Mouse (Mus musculus): ENCODE measurements at regions not wholly inside any gene's neighbourhood (a gene's known extent, or its start where the extent isn't known, plus 50 kb on each side); places are given as distances from the start of the nearest gene placed in this dataset.
"Not testable (repeated sequence)": the region's sequence is repeated elsewhere in the genome, so short reads cannot be mapped to it uniquely, and the experiment has no call there.

DNA sequence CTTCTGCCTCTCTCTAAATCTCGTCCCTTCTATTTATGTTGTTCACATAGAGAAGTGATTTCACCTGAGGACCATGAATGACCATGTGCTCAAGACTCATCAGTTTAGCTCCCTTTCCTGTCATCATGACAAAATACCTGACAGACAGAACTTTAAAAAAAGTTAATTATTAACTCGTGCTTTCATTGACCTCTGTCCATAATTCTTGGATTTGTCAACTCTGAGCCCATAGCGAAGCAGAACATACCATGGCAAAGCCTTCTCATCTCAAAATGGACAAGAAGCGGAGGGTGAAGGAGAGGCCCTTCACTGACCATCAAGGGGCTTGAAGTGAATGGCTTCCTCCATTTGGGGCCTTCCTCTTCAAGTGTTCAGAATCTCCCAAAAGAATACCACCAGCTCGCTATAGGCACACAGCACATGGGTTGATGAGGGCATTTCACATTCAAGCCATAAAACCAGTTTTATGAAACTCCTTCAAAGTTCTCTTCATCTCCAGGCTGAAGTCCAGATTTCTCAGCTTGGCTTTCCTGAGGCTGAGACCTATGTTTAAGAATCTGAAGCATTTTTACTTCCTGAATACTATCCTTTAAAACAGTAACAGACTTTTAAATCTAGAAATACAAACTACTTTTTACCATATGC is 144.0 kb upstream of the P2ry1 start:
- Histone ChIP-seq H3K9me3 (replicated peaks; ENCODE audit: control insufficient read depth, low read length) (no peaks in the 10 kb centered on the region), H3K27me3 (ENCODE audit: control insufficient read depth, insufficient read depth, low read length) (no peaks in the 10 kb centered on the region), H3K36me3 (ENCODE audit: control insufficient read depth, insufficient read depth) (no peaks in the 10 kb centered on the region), H3K4me1 (ENCODE audit: control insufficient read depth, insufficient read depth, low read length) (no peaks in the 10 kb centered on the region), H3K9ac (ENCODE audit: low read length) (no peak overlapping the region), H3K4me3 (ENCODE audit: low read length) (no peak overlapping the region), H3K4me2 (ENCODE audit: low read depth, low read length) (no peak overlapping the region), H3K27ac (ENCODE audit: low read length) (no peak overlapping the region)
- ATAC-seq (replicated peaks; ENCODE audit: extremely low read depth, insufficient read depth, low FRiP score) = no peak
- 81% methylated on average over 5 of the region's 5 CpGs for WGBS

DNA sequence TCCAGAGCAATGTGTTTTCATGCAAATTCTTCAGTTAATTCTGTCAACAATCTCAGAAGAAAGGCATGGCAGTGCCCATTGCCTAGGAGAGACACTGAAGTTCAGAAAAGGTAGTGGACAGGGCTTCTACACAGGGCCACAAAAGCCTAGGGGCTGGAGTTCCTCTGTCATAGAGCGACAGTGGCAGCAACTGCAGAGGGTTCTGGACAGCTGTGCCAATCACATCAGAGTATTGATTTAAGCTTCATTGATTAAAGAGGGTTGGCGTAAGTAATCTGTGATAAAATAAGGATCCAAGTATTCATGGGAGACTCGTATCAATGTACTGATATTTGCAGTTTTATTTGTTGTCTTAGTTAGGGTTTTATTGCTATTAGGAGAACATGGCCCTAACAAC is 143.5 kb upstream of the P2ry1 start:
- no peaks in the 10 kb centered on the region for H3K9me3 ChIP-seq (replicated peaks; ENCODE audit: control insufficient read depth, low read length)
- no peak overlapping the region for H3K27ac ChIP-seq (ENCODE audit: low read length)
- no peaks in the 10 kb centered on the region for H3K36me3 ChIP-seq (ENCODE audit: control insufficient read depth, insufficient read depth)
- 91% methylated on average over 3 of the region's 3 CpGs for WGBS
- H3K4me2 ChIP-seq (ENCODE audit: low read depth, low read length) = no peak overlapping the region
- no peaks in the 10 kb centered on the region for H3K27me3 ChIP-seq (ENCODE audit: control insufficient read depth, insufficient read depth, low read length)
- no peak overlapping the region for H3K9ac ChIP-seq (ENCODE audit: low read length)
- no peak overlapping the region for H3K4me3 ChIP-seq (ENCODE audit: low read length)
- H3K4me1 ChIP-seq (ENCODE audit: control insufficient read depth, insufficient read depth, low read length) = no peaks in the 10 kb centered on the region
- no peak for ATAC-seq (replicated peaks; ENCODE audit: extremely low read depth, insufficient read depth, low FRiP score)

- not testable (repeated sequence) for H3K27me3 ChIP-seq (ENCODE audit: control insufficient read depth, insufficient read depth, low read length); H3K4me1 ChIP-seq (ENCODE audit: control insufficient read depth, insufficient read depth, low read length); H3K9ac ChIP-seq (ENCODE audit: low read length); H3K4me3 ChIP-seq (ENCODE audit: low read length); H3K36me3 ChIP-seq (ENCODE audit: control insufficient read depth, insufficient read depth); H3K9me3 ChIP-seq (replicated peaks; ENCODE audit: control insufficient read depth, low read length); ATAC-seq (replicated peaks; ENCODE audit: extremely low read depth, insufficient read depth, low FRiP score); H3K4me2 ChIP-seq (ENCODE audit: low read depth, low read length); H3K27ac ChIP-seq (ENCODE audit: low read length)
- 87% methylated on average over 11 of the region's 11 CpGs for WGBS
Observed at GRCm38 (mm10) chr3:60876858-60877257, 125.7 kb upstream of the P2ry1 start.

DNA sequence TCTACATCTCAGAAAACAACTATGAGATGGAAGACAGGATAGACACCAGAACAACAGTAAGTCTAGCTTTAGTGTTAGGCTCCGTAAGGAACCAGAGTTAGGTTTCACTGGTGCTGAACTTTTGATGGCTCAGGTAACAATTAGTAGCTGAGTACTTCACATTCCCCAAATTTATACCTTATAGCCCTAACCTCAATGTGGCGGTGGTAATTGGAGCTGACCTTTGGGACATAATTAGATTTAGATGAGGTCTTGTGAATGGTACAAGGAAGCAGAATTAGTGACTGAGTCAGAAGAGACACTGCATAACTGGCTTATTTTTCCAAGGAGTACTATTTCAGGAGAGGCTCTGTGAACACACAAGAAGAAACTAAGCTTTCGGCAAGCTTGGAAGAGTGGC is 123.7 kb upstream of the P2ry1 start:
- H3K27me3 ChIP-seq (ENCODE audit: control insufficient read depth, insufficient read depth, low read length) = no peaks in the 10 kb centered on the region
- H3K9ac ChIP-seq (ENCODE audit: low read length) = no peak overlapping the region

GRCm38 (mm10) chr3:60884027-60884426 is 118.6 kb upstream of the P2ry1 start:
- no peaks in the 10 kb centered on the region for H3K27me3 ChIP-seq (ENCODE audit: control insufficient read depth, insufficient read depth, low read length)
- no peaks in the 10 kb centered on the region for H3K36me3 ChIP-seq (ENCODE audit: control insufficient read depth, insufficient read depth)
- no peak for ATAC-seq (replicated peaks; ENCODE audit: extremely low read depth, insufficient read depth, low FRiP score)
- no peak overlapping the region for H3K27ac ChIP-seq (ENCODE audit: low read length)
- H3K9me3 ChIP-seq (replicated peaks; ENCODE audit: control insufficient read depth, low read length) = no peaks in the 10 kb centered on the region
- no peaks in the 10 kb centered on the region for H3K4me1 ChIP-seq (ENCODE audit: control insufficient read depth, insufficient read depth, low read length)
- 51% methylated on average over 3 of the region's 3 CpGs for WGBS
- H3K4me2 ChIP-seq (ENCODE audit: low read depth, low read length) = no peak overlapping the region
- H3K4me3 ChIP-seq (ENCODE audit: low read length) = no peak overlapping the region
- no peak overlapping the region for H3K9ac ChIP-seq (ENCODE audit: low read length)

More for the DNA sequence above, 123.7 kb upstream of the P2ry1 start:
- Histone ChIP-seq H3K4me3 (ENCODE audit: low read length) (no peak overlapping the region), H3K4me1 (ENCODE audit: control insufficient read depth, insufficient read depth, low read length) (no peaks in the 10 kb centered on the region), H3K9me3 (replicated peaks; ENCODE audit: control insufficient read depth, low read length) (no peaks in the 10 kb centered on the region), H3K27ac (ENCODE audit: low read length) (no peak overlapping the region), H3K36me3 (ENCODE audit: control insufficient read depth, insufficient read depth) (no peaks in the 10 kb centered on the region), H3K4me2 (ENCODE audit: low read depth, low read length) (no peak overlapping the region)
- ATAC-seq (replicated peaks; ENCODE audit: extremely low read depth, insufficient read depth, low FRiP score) = no peak
- WGBS = 85% methylated on average over 3 of the region's 3 CpGs

GRCm38 (mm10) chr3:60889191-60889861 is 113.3 kb upstream of the P2ry1 start:
- Histone ChIP-seq H3K4me3 (ENCODE audit: low read length) (no peak overlapping the region), H3K27me3 (ENCODE audit: control insufficient read depth, insufficient read depth, low read length) (no peaks in the 10 kb centered on the region), H3K27ac (ENCODE audit: low read length) (no peak overlapping the region), H3K4me1 (ENCODE audit: control insufficient read depth, insufficient read depth, low read length) (no peaks in the 10 kb centered on the region), H3K4me2 (ENCODE audit: low read depth, low read length) (no peak overlapping the region), H3K36me3 (ENCODE audit: control insufficient read depth, insufficient read depth) (no peaks in the 10 kb centered on the region), H3K9me3 (replicated peaks; ENCODE audit: control insufficient read depth, low read length) (no peaks in the 10 kb centered on the region), H3K9ac (ENCODE audit: low read length) (no peak overlapping the region)
- ATAC-seq (replicated peaks; ENCODE audit: extremely low read depth, insufficient read depth, low FRiP score) = no peak
- 88% methylated on average over 4 of the region's 4 CpGs for WGBS

GRCm38 (mm10) chr3:60897628-60898269 is 104.8 kb upstream of the P2ry1 start:
- Histone ChIP-seq H3K27ac (ENCODE audit: low read length) (no peak overlapping the region), H3K27me3 (ENCODE audit: control insufficient read depth, insufficient read depth, low read length) (no peaks in the 10 kb centered on the region), H3K4me3 (ENCODE audit: low read length) (no peak overlapping the region), H3K9ac (ENCODE audit: low read length) (no peak overlapping the region), H3K4me1 (ENCODE audit: control insufficient read depth, insufficient read depth, low read length) (no peaks in the 10 kb centered on the region), H3K9me3 (replicated peaks; ENCODE audit: control insufficient read depth, low read length) (0 out of 2 replicates have a peak, but pooled peaks cover 3% of the 10 kb centered on the region), H3K4me2 (ENCODE audit: low read depth, low read length) (no peak overlapping the region), H3K36me3 (ENCODE audit: control insufficient read depth, insufficient read depth) (no peaks in the 10 kb centered on the region)
- ATAC-seq (replicated peaks; ENCODE audit: extremely low read depth, insufficient read depth, low FRiP score) = no peak
- 80% methylated on average over 5 of the region's 5 CpGs for WGBS

DNA sequence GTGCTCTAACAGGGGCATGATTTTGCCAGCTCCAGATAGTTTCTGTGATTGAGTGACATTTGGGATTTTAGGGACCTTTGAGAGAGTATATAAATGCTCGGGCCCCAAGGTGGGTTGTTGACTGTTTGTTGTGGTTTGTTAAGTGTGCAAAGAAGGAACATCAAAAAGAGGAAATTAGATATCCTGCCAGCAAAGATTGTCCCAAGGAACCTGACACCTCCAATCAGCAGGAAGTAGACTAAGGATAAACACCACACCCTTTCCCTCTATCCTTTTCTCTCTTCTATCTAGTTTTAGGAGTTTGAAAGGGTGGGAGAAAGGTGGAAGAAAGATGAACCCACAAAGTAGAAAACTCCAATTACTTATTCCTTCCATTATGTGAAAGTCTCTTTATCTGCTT is 103.9 kb upstream of the P2ry1 start:
- no peak for ATAC-seq (replicated peaks; ENCODE audit: extremely low read depth, insufficient read depth, low FRiP score)
- H3K27me3 ChIP-seq (ENCODE audit: control insufficient read depth, insufficient read depth, low read length) = no peaks in the 10 kb centered on the region
- H3K9ac ChIP-seq (ENCODE audit: low read length) = no peak overlapping the region

GRCm38 (mm10) chr3:60901571-60901970 is 101.0 kb upstream of the P2ry1 start:
- no peak for ATAC-seq (replicated peaks; ENCODE audit: extremely low read depth, insufficient read depth, low FRiP score)
- Histone ChIP-seq H3K27me3 (ENCODE audit: control insufficient read depth, insufficient read depth, low read length) (no peaks in the 10 kb centered on the region), H3K36me3 (ENCODE audit: control insufficient read depth, insufficient read depth) (no peaks in the 10 kb centered on the region), H3K27ac (ENCODE audit: low read length) (no peak overlapping the region), H3K4me1 (ENCODE audit: control insufficient read depth, insufficient read depth, low read length) (no peaks in the 10 kb centered on the region), H3K9me3 (replicated peaks; ENCODE audit: control insufficient read depth, low read length) (0 out of 2 replicates have a peak, but pooled peaks cover 3% of the 10 kb centered on the region), H3K4me2 (ENCODE audit: low read depth, low read length) (no peak overlapping the region), H3K4me3 (ENCODE audit: low read length) (no peak overlapping the region), H3K9ac (ENCODE audit: low read length) (no peak overlapping the region)
- 84% methylated on average over 2 of the region's 2 CpGs for WGBS

More for the DNA sequence above, 103.9 kb upstream of the P2ry1 start:
- Histone ChIP-seq H3K4me1 (ENCODE audit: control insufficient read depth, insufficient read depth, low read length) (no peaks in the 10 kb centered on the region), H3K27ac (ENCODE audit: low read length) (no peak overlapping the region), H3K4me3 (ENCODE audit: low read length) (no peak overlapping the region), H3K36me3 (ENCODE audit: control insufficient read depth, insufficient read depth) (no peaks in the 10 kb centered on the region), H3K9me3 (replicated peaks; ENCODE audit: control insufficient read depth, low read length) (0 out of 2 replicates have a peak, but pooled peaks cover 3% of the 10 kb centered on the region), H3K4me2 (ENCODE audit: low read depth, low read length) (no peak overlapping the region)
- WGBS = 65% methylated on average over 1 of the region's 1 CpGs

Data from heart, embryonic 16.5 days (tissue).